Mouse (Mus musculus) intestine, embryonic 15.5 days (tissue): Measurements from ENCODE around the gene Tmem88b. TPM values are rescaled to one million over a fixed set of nuclear protein-coding genes. Genes with fewer than 3 reads are reported as not detected.
"Not testable (repeated sequence)": the region's sequence is repeated elsewhere in the genome, so short reads cannot be mapped to it uniquely, and the experiment has no call there.

Source experiments
- ATAC-seq: fragments of 200-750 bp; cut with Nextera tagmentation; 2 replicates; pipeline ENCODE4 v1.8.0; 2017; ENCODE audit warnings: moderate TSS enrichment, moderate library complexity
- H3K27ac ChIP-seq: fragments of 300-500 bp; sonication (generic); 2 replicates; pipeline ENCODE4 v1.5.1; 2015; ENCODE audit warnings: mild to moderate bottlenecking, inconsistent platforms
- H3K27me3 ChIP-seq: fragments of 300-500 bp; sonication (generic); replicated peaks from 2 replicates; pipeline ENCODE4 v1.6.1; 2015; ENCODE audit warnings: inconsistent platforms
- H3K36me3 ChIP-seq: fragments of 300-500 bp; sonication (generic); 2 replicates; pipeline ENCODE4 v1.6.1; 2015; ENCODE audit warnings: inconsistent platforms
- H3K4me1 ChIP-seq: fragments of 300-500 bp; sonication (generic); replicated peaks from 2 replicates; pipeline ENCODE4 v1.6.1; 2015; ENCODE audit warnings: inconsistent platforms
- H3K4me2 ChIP-seq: fragments of 300-500 bp; sonication (generic); replicated peaks from 2 replicates; pipeline ENCODE4 v1.6.1; 2015; ENCODE audit warnings: mild to moderate bottlenecking, inconsistent platforms
- H3K4me3 ChIP-seq: fragments of 300-500 bp; sonication (generic); replicated peaks from 2 replicates; pipeline ENCODE4 v1.5.1; 2015; ENCODE audit warnings: inconsistent platforms
- H3K9ac ChIP-seq: fragments of 300-500 bp; sonication (generic); 2 replicates; pipeline ENCODE4 v1.6.1; 2015; ENCODE audit warnings: inconsistent platforms
- H3K9me3 ChIP-seq: fragments of 300-500 bp; sonication (generic); 2 replicates; pipeline ENCODE4 v1.6.1; 2016; ENCODE audit warnings: inconsistent platforms
- WGBS: fragments of 180-500 bp; shearing (Covaris S2); methylation state at CpG from one replicate; pipeline ENCODE4 v1.1.7; 2015; 5-methylcytosine and 5-hydroxymethylcytosine counted together
- polyA plus RNA-seq: library from polyadenylated mRNA; unstranded; fragments of >200 nt; fragmentation: Nextera tagmentation; extraction: Ambion mirVana; gene quantifications from 2 replicates; pipeline ENCODE4 v1.2.1, GENCODE M21; 2015

Gene Tmem88b
- polyA plus RNA-seq, 1 experiment from 2014 or later, result 1.1 TPM

DNA sequence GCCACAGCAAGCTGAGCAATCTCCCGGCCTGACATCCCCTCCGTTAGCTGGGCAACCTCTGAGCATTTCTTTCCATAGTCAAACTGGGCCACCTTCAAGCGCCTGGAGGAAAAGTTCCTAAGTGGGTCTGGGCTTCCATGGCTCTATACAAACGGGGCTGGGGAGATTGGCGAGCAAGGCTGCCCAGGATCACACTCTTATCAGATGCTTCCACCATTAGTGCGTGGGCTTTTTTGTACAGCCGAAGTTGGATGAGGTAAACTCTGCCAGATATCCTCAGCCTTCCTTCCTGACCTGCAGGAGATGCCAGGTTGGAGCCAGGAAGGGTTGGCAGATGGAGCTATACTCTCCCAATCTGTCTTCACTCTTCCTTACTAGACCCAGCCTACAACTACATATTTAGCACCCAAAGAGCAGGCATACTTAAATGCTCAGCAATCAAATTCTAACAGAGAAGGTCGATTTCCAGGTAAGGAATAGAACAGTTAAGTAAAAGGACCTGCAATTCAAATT lies 39.6 kb downstream of the Tmem88b start:
- Histone ChIP-seq H3K4me2 (no peak overlapping the region), H3K36me3 (peaks cover 52% of the 10 kb centered on the region), H3K9me3 (no peaks in the 10 kb centered on the region), H3K4me3 (no peak overlapping the region), H3K9ac (no peak overlapping the region), H3K27me3 (no peaks in the 10 kb centered on the region), H3K4me1 (no peaks in the 10 kb centered on the region), H3K27ac (no peak overlapping the region)
- no peak for ATAC-seq
- WGBS, result 85% methylated on average over 8 of the region's 8 CpGs

GRCm38 (mm10) chr4:155745136-155745535 lies 40.5 kb downstream of the Tmem88b start:
- Histone ChIP-seq H3K4me3 (no peak overlapping the region), H3K9me3 (no peaks in the 10 kb centered on the region), H3K4me1 (no peaks in the 10 kb centered on the region), H3K27ac (no peak overlapping the region), H3K36me3 (peaks cover 51% of the 10 kb centered on the region), H3K9ac (no peak overlapping the region), H3K27me3 (no peaks in the 10 kb centered on the region), H3K4me2 (no peak overlapping the region)
- ATAC-seq, result no peak
- WGBS, result 91% methylated on average over 5 of the region's 5 CpGs

DNA sequence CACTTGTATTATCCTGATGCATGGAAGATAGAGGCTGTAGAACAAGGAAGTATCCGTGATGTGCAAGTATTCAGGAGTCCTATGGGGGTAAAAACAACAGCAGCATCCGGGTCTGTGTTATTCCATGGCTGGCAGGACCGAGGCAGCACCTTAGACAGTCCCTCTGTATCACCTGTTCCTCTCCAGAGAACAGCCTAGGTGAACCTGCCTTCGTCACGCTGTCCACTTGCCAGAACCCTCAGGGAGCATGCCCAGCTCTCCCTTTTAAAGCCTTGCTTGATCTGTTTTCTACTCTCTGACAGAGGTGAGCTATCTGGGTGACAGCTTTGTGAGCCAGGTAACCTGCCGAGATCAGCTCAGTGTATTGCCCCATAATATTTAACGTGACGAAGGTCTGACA lies 41.2 kb downstream of the Tmem88b start:
- WGBS, result 91% methylated on average over 8 of the region's 8 CpGs
- no peaks in the 10 kb centered on the region for H3K27me3 ChIP-seq
- H3K4me2 ChIP-seq, result no peak overlapping the region
- no peak overlapping the region for H3K9ac ChIP-seq
- no peak for ATAC-seq
- no peaks in the 10 kb centered on the region for H3K9me3 ChIP-seq
- no peak overlapping the region for H3K4me3 ChIP-seq
- no peaks in the 10 kb centered on the region for H3K4me1 ChIP-seq
- no peak overlapping the region for H3K27ac ChIP-seq
- H3K36me3 ChIP-seq, result peaks cover 45% of the 10 kb centered on the region

GRCm38 (mm10) chr4:155742684-155743083 lies 43.0 kb downstream of the Tmem88b start:
- Histone ChIP-seq H3K4me2 (no peak overlapping the region), H3K36me3 (peaks cover 28% of the 10 kb centered on the region), H3K9ac (no peak overlapping the region), H3K27ac (no peak overlapping the region), H3K27me3 (no peaks in the 10 kb centered on the region), H3K4me1 (no peaks in the 10 kb centered on the region), H3K9me3 (no peaks in the 10 kb centered on the region), H3K4me3 (no peak overlapping the region)
- no peak for ATAC-seq
- 86% methylated on average over 5 of the region's 5 CpGs for WGBS

- H3K4me3 ChIP-seq, H3K27ac ChIP-seq, H3K9ac ChIP-seq, H3K9me3 ChIP-seq, H3K27me3 ChIP-seq, H3K4me1 ChIP-seq, ATAC-seq, H3K4me2 ChIP-seq: not testable (repeated sequence)
- peaks cover 12% of the 10 kb centered on the region; the same call in 1 of the 2 replicates for H3K36me3 ChIP-seq
- 91% methylated on average over 10 of the region's 10 CpGs for WGBS
Observed at GRCm38 (mm10) chr4:155740681-155741080, 45.0 kb downstream of the Tmem88b start.

DNA sequence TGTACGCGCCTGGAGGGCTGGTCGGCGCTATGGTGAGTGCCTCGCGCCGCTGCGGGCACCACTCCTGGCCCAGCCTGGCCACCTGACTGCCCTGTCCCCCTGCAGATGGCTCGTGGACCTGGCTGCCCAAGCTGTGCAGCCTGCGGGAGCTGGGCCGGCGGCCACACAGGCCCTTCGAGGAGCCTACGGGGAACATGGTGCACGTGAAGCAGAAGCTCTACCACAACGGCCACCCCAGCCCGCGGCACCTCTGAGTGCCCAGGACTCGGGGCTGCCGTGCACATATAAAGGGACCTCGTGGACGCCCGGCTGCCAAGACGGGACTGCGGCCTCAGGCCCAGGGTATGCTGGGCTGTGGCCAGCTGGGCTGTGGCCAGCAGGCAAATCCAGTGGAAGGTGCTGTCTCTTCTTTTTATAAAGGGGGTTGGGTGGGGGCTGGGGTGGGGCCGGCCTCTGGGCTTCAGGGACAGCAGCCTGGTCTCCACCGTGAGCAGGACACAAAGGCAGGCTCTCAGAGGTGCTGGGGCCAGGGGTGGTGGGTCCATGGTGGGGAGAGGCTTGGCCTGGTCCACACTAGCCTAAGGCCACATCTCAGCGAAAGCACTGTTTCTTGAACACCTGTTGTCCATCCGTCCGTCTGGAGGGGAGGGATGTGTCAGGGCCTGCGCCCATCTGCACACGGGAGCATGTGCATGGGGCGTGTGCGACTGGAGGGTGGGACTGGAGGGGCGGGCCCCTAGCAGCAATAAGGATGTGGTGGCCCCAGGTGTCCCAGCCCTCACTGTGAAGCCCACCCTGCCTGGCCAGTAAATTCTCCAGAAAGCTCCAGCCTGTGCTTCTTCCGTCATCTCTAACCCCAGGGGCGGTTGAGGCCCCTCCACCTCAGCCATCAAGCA lies 45.7 kb downstream of the Tmem88b start:
- H3K27me3 ChIP-seq, result no peaks in the 10 kb centered on the region
- 82% methylated on average over 37 of the region's 37 CpGs for WGBS
- no peak overlapping the region for H3K4me3 ChIP-seq
- no peak overlapping the region for H3K4me2 ChIP-seq
- no peak overlapping the region for H3K9ac ChIP-seq
- H3K27ac ChIP-seq, result no peak overlapping the region
- peaks cover 12% of the 10 kb centered on the region; the same call in 1 of the 2 replicates for H3K36me3 ChIP-seq
- H3K4me1 ChIP-seq, result peaks cover 10% of the 10 kb centered on the region
- ATAC-seq, result no peak
- no peaks in the 10 kb centered on the region for H3K9me3 ChIP-seq

- 74% methylated on average over 6 of the region's 6 CpGs for WGBS
- Histone ChIP-seq H3K9me3 (no peaks in the 10 kb centered on the region), H3K27me3 (no peaks in the 10 kb centered on the region), H3K4me3 (no peak overlapping the region), H3K36me3 (peaks cover 12% of the 10 kb centered on the region; the same call in 1 of the 2 replicates), H3K4me1 (peaks cover 10% of the 10 kb centered on the region), H3K9ac (no peak overlapping the region), H3K27ac (no peak overlapping the region), H3K4me2 (no peak overlapping the region)
- no peak for ATAC-seq
Observed at GRCm38 (mm10) chr4:155739152-155739551, 46.5 kb downstream of the Tmem88b start.

GRCm38 (mm10) chr4:155738262-155738661 lies 47.4 kb downstream of the Tmem88b start:
- Histone ChIP-seq H3K9ac (no peak overlapping the region), H3K36me3 (peaks cover 12% of the 10 kb centered on the region; the same call in 1 of the 2 replicates), H3K9me3 (no peaks in the 10 kb centered on the region), H3K27ac (no peak overlapping the region), H3K27me3 (no peaks in the 10 kb centered on the region), H3K4me1 (peaks cover 10% of the 10 kb centered on the region), H3K4me3 (no peak overlapping the region), H3K4me2 (no peak overlapping the region)
- ATAC-seq, result no peak
- WGBS, result 50% methylated on average over 8 of the region's 8 CpGs

GRCm38 (mm10) chr4:155736421-155736820 lies 49.3 kb downstream of the Tmem88b start:
- WGBS, result 90% methylated on average over 5 of the region's 5 CpGs
- Histone ChIP-seq H3K4me3 (no peak overlapping the region), H3K36me3 (peaks cover 4% of the 10 kb centered on the region; the same call in 1 of the 2 replicates), H3K27ac (no peak overlapping the region), H3K9ac (no peak overlapping the region), H3K4me2 (no peak overlapping the region), H3K9me3 (no peaks in the 10 kb centered on the region), H3K27me3 (no peaks in the 10 kb centered on the region), H3K4me1 (peaks cover 10% of the 10 kb centered on the region)
- ATAC-seq, result no peak

- ATAC-seq, result no peak
- Histone ChIP-seq H3K4me2 (peak overlapping the region; percentile 84), H3K4me1 (peaks cover 10% of the 10 kb centered on the region), H3K9me3 (no peaks in the 10 kb centered on the region), H3K4me3 (peak overlapping the region; percentile 93), H3K27me3 (no peaks in the 10 kb centered on the region), H3K27ac (0 out of 2 replicates have a peak overlapping the region, but pooled peaks have one; percentile 8), H3K36me3 (peaks cover 4% of the 10 kb centered on the region; the same call in 1 of the 2 replicates), H3K9ac (peak overlapping the region; percentile 78)
- WGBS, result 69% methylated on average over 5 of the region's 5 CpGs
Observed at GRCm38 (mm10) chr4:155735788-155736187, 49.9 kb downstream of the Tmem88b start.

GRCm38 (mm10) chr4:155734951-155735702 lies 50.5 kb downstream of the Tmem88b start:
- Histone ChIP-seq H3K9me3 (no peaks in the 10 kb centered on the region), H3K4me3 (peak overlapping the region; percentile 93), H3K27ac (peak overlapping the region; percentile 90), H3K4me1 (peaks cover 10% of the 10 kb centered on the region), H3K27me3 (no peaks in the 10 kb centered on the region), H3K36me3 (peaks cover under 1% of the 10 kb centered on the region; the same call in 1 of the 2 replicates), H3K9ac (peak overlapping the region; percentile 78), H3K4me2 (peak overlapping the region; percentile 84)
- whole genome bisulfite sequencing, result under 1% methylated on average over 54 of the region's 79 CpGs
- peak; percentile 80 for ATAC-seq

GRCm38 (mm10) chr4:155734350-155734941 lies 51.2 kb downstream of the Tmem88b start, which contains the start of gene Tmem240:
Tmem240 (plus strand) TSS chr4:155734800.
- peak within 1 kb of the TSS; percentile 78 for H3K9ac ChIP-seq
- H3K27ac ChIP-seq, result peak within 1 kb of the TSS; percentile 90
- 1% methylated on average over 33 of the region's 35 CpGs for WGBS
- no peaks in the 10 kb centered on the region for H3K9me3 ChIP-seq
- peak within 1 kb of the TSS; percentile 84 for H3K4me2 ChIP-seq
- H3K27me3 ChIP-seq, result no peaks in the 10 kb centered on the region
- peak; percentile 93 for ATAC-seq
- H3K4me1 ChIP-seq, result peaks cover 10% of the 10 kb centered on the region
- H3K36me3 ChIP-seq, result no peaks in the 10 kb centered on the region; the same call in 1 of the 2 replicates
- peak within 1 kb of the TSS; percentile 93 for H3K4me3 ChIP-seq
